Mouse (Mus musculus): ENCODE measurements at regions not wholly inside any gene's neighbourhood (a gene's known extent, or its start where the extent isn't known, plus 50 kb on each side); places are given as distances from the start of the nearest gene placed in this dataset.

- TF ChIP-seq CTCF (IDR thresholded peaks at IDR 0.05; ENCODE audit: low read depth) (no peak), EP300 (IDR thresholded peaks at IDR 0.05; ENCODE audit: low read depth) (no peak)
These were observed 118.4 kb upstream of the Bmp4 start for GRCm38 (mm10) chr14:46508871-46509270.

Measured in liver, embryonic 14.5 days (tissue).